In the genomic region with DNA sequence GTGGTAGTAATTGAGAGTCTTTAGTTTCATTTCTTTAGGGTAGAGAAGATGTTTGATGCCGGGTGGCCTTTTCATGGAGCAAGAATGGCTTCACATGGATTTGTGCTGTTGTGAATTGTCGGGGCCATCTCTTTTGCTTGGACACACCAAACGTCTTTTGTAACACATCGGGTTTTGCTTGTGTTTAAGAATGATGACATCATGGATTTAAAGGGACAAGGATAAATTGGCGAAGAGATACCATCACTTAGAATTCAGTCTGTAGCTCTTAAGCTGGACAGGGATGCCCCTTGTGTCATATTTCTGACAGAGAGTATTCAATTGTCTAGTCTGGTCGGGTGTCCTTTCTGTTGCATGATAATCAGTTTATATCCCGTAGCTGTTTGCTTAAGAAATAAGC, we compare ENCODE assay signal across 8 mouse cellular contexts. TPM values are rescaled to one million over a fixed set of nuclear protein-coding genes. Genes with fewer than 3 reads are reported as not detected.
A peak's percentile ranks its signal among the peaks of the same experiment; 100 is the strongest.
DNase-seq lines count a peak whose midpoint lies in the region; ATAC-seq and TF ChIP-seq lines count a peak whose summit lies in the region.

No protein-coding gene starts in this region.

- ATAC-seq in heart, embryonic 14.5 days (ENCODE audit: insufficient number of reproducible peaks, insufficient read depth, low FRiP score, low read depth) = no peak
- ATAC-seq in hindbrain, embryonic 14.5 days (ENCODE audit: low FRiP score) = no peak
- no peak for ATAC-seq in midbrain, embryonic 13.5 days
- no peak for ATAC-seq in inflammation-experienced regulatory T-cells, adult 6 months

- no peak; a peak in 1 of 4 replicates for TF ChIP-seq EP300 in MEL (IDR thresholded peaks at IDR 0.05; ENCODE audit: low read depth in 1 of 2, low read length in 2 of 2)

- no peak for DNase-seq in heart, adult 9 months (ENCODE audit: low spot score in 2 of 2)
- DNase-seq in MEL (ENCODE audit: low read depth, low spot score) = peak; percentile 39
- no peak for DNase-seq in hindbrain, embryonic 14.5 days (ENCODE audit: low spot score)
- DNase-seq in frontal cortex, postnatal 36 days (ENCODE audit: low spot score in 2 of 2) = no peak
- no peak for DNase-seq in urinary bladder, postnatal 36 days (ENCODE audit: low spot score in 2 of 2)

- WGBS in heart, embryonic 14.5 days = 35% methylated on average over 7 of the region's 7 CpGs
- 14% methylated on average over 7 of the region's 7 CpGs for WGBS in hindbrain, embryonic 14.5 days
- WGBS in midbrain, embryonic 13.5 days = 18% methylated on average over 7 of the region's 7 CpGs

- TF ChIP-seq RAD21 in MEL (IDR thresholded peaks at IDR 0.05; ENCODE audit: low read depth, low read length) = no peak

- H3K27me3 ChIP-seq in heart, embryonic 14.5 days (ENCODE audit: control insufficient read depth, insufficient read depth, low read length) = no peaks in the 10 kb centered on the region
- H3K27me3 ChIP-seq in MEL (ENCODE audit: control insufficient read depth in 1 of 2, insufficient read depth in 2 of 2, low read length in 2 of 2) = no peaks in the 10 kb centered on the region
- no peaks in the 10 kb centered on the region for H3K27me3 ChIP-seq in hindbrain, embryonic 14.5 days (ENCODE audit: control insufficient read depth, insufficient read depth, low read length)
- H3K27me3 ChIP-seq in midbrain, embryonic 13.5 days = no peaks in the 10 kb centered on the region

- no peak for TF ChIP-seq POLR2A in MEL (IDR thresholded peaks at IDR 0.05; ENCODE audit: control insufficient read depth in 1 of 2, insufficient read depth in 1 of 2, low read depth in 1 of 2, low read length in 2 of 2, poor library complexity in 1 of 2)

- peaks cover 47% of the 10 kb centered on the region for H3K79me2 ChIP-seq in MEL (ENCODE audit: control insufficient read depth, insufficient read depth, low read length, poor library complexity)

- no peaks in the 10 kb centered on the region for H3K36me3 ChIP-seq in heart, embryonic 14.5 days (ENCODE audit: control insufficient read depth, insufficient read depth, low read length)
- H3K36me3 ChIP-seq in MEL (ENCODE audit: control insufficient read depth in 1 of 2, insufficient read depth in 2 of 2, low read length in 2 of 2) = peaks cover 0 to 10% of the 10 kb centered on the region in 2 experiments; a peak in 2 of 4 replicates
- H3K36me3 ChIP-seq in hindbrain, embryonic 14.5 days (replicated peaks; ENCODE audit: control insufficient read depth, insufficient read depth) = no peaks in the 10 kb centered on the region
- H3K36me3 ChIP-seq in midbrain, embryonic 13.5 days = no peaks in the 10 kb centered on the region

- TF ChIP-seq CTCF in MEL (IDR thresholded peaks at IDR 0.05 in 2 of 3, conservative IDR thresholded peaks at IDR 0.05 in 1 of 3; ENCODE audit: control insufficient read depth in 1 of 3, insufficient read depth in 1 of 3, low read depth in 2 of 3, low read length in 3 of 3, poor library complexity in 1 of 3, severe bottlenecking in 1 of 3) = no peak

- H3K4me2 ChIP-seq in heart, embryonic 14.5 days (ENCODE audit: low read length) = peak overlapping the region; percentile 68
- H3K4me2 ChIP-seq in hindbrain, embryonic 14.5 days (replicated peaks) = peak overlapping the region; percentile 84
- peak overlapping the region; percentile 92 for H3K4me2 ChIP-seq in midbrain, embryonic 13.5 days (replicated peaks)

- peak overlapping the region; percentile 95 to 99 for H3K4me3 ChIP-seq in heart, embryonic 14.5 days (ENCODE audit: control insufficient read depth in 1 of 2, insufficient read depth in 1 of 2, low read depth in 1 of 2, low read length in 2 of 2)
- peak overlapping the region; percentile 87 to 91 for H3K4me3 ChIP-seq in MEL (ENCODE audit: control insufficient read depth in 1 of 2, insufficient read depth in 1 of 2, low read depth in 2 of 2, low read length in 2 of 2)
- peak overlapping the region; percentile 99 for H3K4me3 ChIP-seq in hindbrain, embryonic 14.5 days (replicated peaks; ENCODE audit: low read length)
- peak overlapping the region; percentile 100 for H3K4me3 ChIP-seq in midbrain, embryonic 13.5 days (replicated peaks)

- H3K9me3 ChIP-seq in heart, embryonic 14.5 days (ENCODE audit: control insufficient read depth, low read length) = no peaks in the 10 kb centered on the region
- H3K9me3 ChIP-seq in MEL (replicated peaks; ENCODE audit: insufficient read depth, low read length) = no peaks in the 10 kb centered on the region
- H3K9me3 ChIP-seq in hindbrain, embryonic 14.5 days (ENCODE audit: control insufficient read depth, low read length) = no peaks in the 10 kb centered on the region
- H3K9me3 ChIP-seq in midbrain, embryonic 13.5 days = no peaks in the 10 kb centered on the region

- H3K27ac ChIP-seq in heart, embryonic 14.5 days (replicated peaks in 1 of 2; ENCODE audit: control insufficient read depth in 1 of 2, insufficient read depth in 1 of 2, low read depth in 2 of 2, low read length in 2 of 2) = no peak overlapping the region
- no peak overlapping the region for H3K27ac ChIP-seq in MEL (ENCODE audit: control insufficient read depth, low read depth, low read length)
- H3K27ac ChIP-seq in hindbrain, embryonic 14.5 days = peak overlapping the region; percentile 93; the same call in 1 of the 2 replicates
- H3K27ac ChIP-seq in midbrain, embryonic 13.5 days = no peak overlapping the region

- peaks cover 4 to 24% of the 10 kb centered on the region in 2 experiments for H3K4me1 ChIP-seq in heart, embryonic 14.5 days (ENCODE audit: control insufficient read depth in 2 of 2, insufficient read depth in 2 of 2, low read length in 2 of 2)
- H3K4me1 ChIP-seq in MEL (ENCODE audit: control insufficient read depth in 1 of 2, insufficient read depth in 2 of 2, low read length in 2 of 2) = peaks cover 2 to 13% of the 10 kb centered on the region in 2 experiments; a peak in 3 of 4 replicates
- peaks cover 24% of the 10 kb centered on the region for H3K4me1 ChIP-seq in hindbrain, embryonic 14.5 days (replicated peaks; ENCODE audit: control insufficient read depth, insufficient read depth, low read length)
- peaks cover 36% of the 10 kb centered on the region for H3K4me1 ChIP-seq in midbrain, embryonic 13.5 days (replicated peaks)

- peak overlapping the region; percentile 97 for H3K9ac ChIP-seq in heart, embryonic 14.5 days (ENCODE audit: low read length)
- peak overlapping the region; percentile 87 for H3K9ac ChIP-seq in MEL (ENCODE audit: control insufficient read depth, low read depth, low read length, poor library complexity, severe bottlenecking)
- H3K9ac ChIP-seq in hindbrain, embryonic 14.5 days = peak overlapping the region; percentile 99
- H3K9ac ChIP-seq in midbrain, embryonic 13.5 days (replicated peaks) = peak overlapping the region; percentile 95

TF ChIP-seq in MEL, 35 proteins besides CTCF, POLR2A, EP300 and RAD21:
- TF ChIP-seq ZNF384 (IDR thresholded peaks at IDR 0.05; ENCODE audit: low read depth, low read length) (no peak), SIN3A (IDR thresholded peaks at IDR 0.05; ENCODE audit: low read length) (peak; percentile 61)

RNA-seq across cellular contexts. Expression of gene Fbxo42, which starts 1.4 kb away (rescaled TPM):
- 12.7 and 15.7 TPM in 2 replicates for polyA plus RNA-seq in heart, embryonic 14.5 days (2014; fragmentation: Nextera tagmentation; extraction: Ambion mirVana)
- total RNA-seq in MEL (2012; rRNA removed) = 10.1 and 11.2 TPM in 2 replicates
- 100 to 1,000 TPM in 1 of 2 experiments, 10 to 100 TPM in 1; 23.1 to 260 TPM for polyA plus RNA-seq in MEL (2012; ENCODE audit: insufficient read depth in 1 of 2, insufficient read length in 2 of 2, low read depth in 1 of 2, low replicate concordance in 2 of 2, missing spikeins in 1 of 2)
- polyA plus RNA-seq in hindbrain, embryonic 14.5 days (2014; fragmentation: Nextera tagmentation; extraction: Ambion mirVana) = 26.2 and 27.6 TPM in 2 replicates
- 22.9 and 26.3 TPM in 2 replicates for polyA plus RNA-seq in midbrain, embryonic 13.5 days (2015; fragmentation: Nextera tagmentation; extraction: Ambion mirVana)
- polyA plus RNA-seq in inflammation-experienced regulatory T-cells, adult 6 months (2017; shearing (Covaris generic)) = 1 to 10 TPM; 5.5 to 6.3 (median 5.8) TPM

RNA-seq across cellular contexts. Expression of gene Szrd1, which starts 9.5 kb away (rescaled TPM):
- 20.8 and 24.0 TPM in 2 replicates for polyA plus RNA-seq in heart, embryonic 14.5 days (2014; fragmentation: Nextera tagmentation; extraction: Ambion mirVana)
- total RNA-seq in MEL (2012; rRNA removed) = 63.0 and 64.4 TPM in 2 replicates
- 100 to 1,000 TPM in 1 of 2 experiments, not detected in 1; 137 TPM for polyA plus RNA-seq in MEL (2012; ENCODE audit: insufficient read depth in 1 of 2, insufficient read length in 2 of 2, low read depth in 1 of 2, low replicate concordance in 2 of 2, missing spikeins in 1 of 2)
- 17.8 and 23.7 TPM in 2 replicates for polyA plus RNA-seq in hindbrain, embryonic 14.5 days (2014; fragmentation: Nextera tagmentation; extraction: Ambion mirVana)
- 26.0 and 30.7 TPM in 2 replicates for polyA plus RNA-seq in midbrain, embryonic 13.5 days (2015; fragmentation: Nextera tagmentation; extraction: Ambion mirVana)
- polyA plus RNA-seq in inflammation-experienced regulatory T-cells, adult 6 months (2017; shearing (Covaris generic)) = 10 to 100 TPM; 37.9 to 88.5 (median 58.2) TPM
